Mouse (Mus musculus) CD8-positive naive resting alpha-beta T cell, adult 57 days (primary cell): ENCODE data around the gene Pus10. TPM values are rescaled to one million over a fixed set of nuclear protein-coding genes. Genes with fewer than 3 reads are reported as not detected.

Experiments
- total RNA-seq: library from RNA; stranded (reverse); gene quantifications from one replicate; pipeline ENCODE4 v1.2.4, GENCODE M21; 2023

Pus10 gene
- 21.0 TPM for total RNA-seq

DNA sequence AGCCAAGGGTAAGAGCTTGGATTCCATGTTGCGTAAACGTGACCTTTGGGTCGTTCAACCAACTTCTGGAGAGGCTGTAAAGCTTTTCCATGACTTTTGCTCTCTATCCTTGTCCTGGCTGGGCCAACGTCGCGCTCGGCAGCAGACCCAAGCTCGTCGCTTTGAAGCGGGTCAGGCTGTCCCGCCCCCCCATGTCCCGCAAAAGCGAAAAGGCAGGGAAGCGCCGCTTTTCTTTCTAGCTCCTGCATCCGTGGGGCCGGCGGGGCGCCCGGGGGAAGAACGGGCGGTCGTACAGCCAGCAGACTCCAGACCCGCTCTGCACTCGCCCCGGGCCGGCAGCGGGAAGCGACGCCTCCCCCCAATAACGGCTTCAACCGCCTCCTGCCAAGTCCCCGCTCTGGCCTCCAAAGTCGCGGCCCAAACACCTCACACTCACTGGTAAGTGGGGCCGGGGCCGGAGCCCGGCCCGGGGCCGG is at the start of gene Pus10:
TSS of gene Pus10 (plus strand) at position 364 of the 476 bp plus-strand sequence.

DNA sequence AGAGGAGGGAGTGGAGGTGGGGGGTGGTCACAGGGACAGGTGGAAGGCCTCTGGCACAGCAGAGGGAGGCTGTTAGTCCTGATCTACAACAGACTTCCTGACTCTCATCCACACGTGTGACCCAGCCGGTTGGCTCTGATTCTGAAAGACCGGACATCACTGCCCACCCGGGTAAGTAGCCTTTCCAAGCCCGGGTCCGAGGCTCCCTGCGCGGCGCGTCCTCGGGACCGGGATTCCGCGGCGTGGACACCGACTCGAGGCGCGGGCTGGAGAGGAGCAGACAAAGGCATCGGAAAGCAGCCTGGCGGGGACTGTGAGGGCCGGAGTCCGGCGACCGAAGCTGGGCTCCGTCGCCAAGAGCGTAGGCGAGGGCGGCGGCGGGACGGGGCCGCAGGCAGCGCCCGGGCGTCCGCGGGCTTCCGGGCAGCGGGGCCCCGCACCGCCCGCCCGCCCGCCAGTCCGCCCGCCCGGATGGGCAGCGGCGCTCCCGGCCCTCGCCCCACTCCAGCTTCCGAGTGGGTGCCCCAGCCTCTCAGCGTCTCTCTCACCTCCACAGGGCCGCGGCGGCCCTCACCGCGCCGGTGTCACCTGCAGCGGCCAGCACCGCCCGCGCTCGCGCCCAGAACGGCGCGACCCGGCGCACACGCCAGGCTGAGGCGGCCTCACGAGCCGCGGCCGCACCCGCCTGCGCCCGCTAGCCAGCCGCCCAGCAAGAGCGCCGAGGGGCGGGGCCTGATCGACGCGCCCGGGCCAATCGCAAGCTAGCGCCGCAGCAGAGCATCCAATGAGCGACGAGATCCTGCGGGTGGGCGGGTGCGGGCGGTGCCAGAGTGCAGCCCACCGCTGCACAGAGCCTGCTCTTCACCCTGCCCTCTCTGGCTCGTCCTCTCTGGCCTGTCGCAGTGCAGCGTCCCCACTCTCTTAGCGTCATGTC is 32.3 kb upstream of the Pus10 start, which contains the start of gene 0610010F05Rik:
TSS of gene 0610010F05Rik (minus strand) at position 695 of the 934 bp plus-strand sequence.

DNA sequence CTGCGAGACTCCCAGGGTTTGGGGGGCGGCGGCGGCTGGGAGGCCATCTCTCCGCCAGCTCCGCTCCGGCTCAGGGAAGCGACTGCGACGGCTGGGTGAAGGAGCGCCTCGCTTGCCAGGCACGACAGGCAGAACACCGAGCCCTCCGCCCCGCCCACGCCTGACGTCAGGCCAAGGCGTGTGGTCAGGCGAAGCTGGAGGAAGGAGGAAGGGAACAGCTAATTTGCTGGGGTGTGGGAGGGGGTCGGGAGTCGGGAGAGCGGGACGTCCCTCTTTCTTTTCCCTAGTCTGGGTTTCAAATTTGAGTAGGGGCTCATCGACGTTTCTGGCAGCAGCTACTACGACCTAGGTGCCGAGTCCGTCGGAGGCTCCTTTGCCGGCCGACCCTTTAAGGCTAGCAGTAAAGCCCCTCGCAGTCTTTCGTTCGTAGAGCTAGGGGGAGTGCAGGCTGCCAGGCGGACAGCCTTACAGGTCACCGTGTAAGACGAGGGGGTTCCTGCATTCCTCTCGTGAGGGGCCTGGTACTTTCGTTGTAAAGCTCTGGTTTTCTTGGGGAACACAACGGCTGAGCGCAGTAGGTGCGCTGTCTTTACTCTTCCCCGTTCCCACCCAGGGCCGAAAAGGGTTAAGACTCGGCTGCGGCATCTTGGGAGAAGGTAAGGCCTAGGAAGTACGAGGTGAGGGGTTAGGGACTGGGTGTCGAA is 476 bp downstream of the Pus10 start, which contains the start of gene Pex13:
TSS of gene Pex13 (minus strand) at position 162 of the 704 bp plus-strand sequence.

DNA sequence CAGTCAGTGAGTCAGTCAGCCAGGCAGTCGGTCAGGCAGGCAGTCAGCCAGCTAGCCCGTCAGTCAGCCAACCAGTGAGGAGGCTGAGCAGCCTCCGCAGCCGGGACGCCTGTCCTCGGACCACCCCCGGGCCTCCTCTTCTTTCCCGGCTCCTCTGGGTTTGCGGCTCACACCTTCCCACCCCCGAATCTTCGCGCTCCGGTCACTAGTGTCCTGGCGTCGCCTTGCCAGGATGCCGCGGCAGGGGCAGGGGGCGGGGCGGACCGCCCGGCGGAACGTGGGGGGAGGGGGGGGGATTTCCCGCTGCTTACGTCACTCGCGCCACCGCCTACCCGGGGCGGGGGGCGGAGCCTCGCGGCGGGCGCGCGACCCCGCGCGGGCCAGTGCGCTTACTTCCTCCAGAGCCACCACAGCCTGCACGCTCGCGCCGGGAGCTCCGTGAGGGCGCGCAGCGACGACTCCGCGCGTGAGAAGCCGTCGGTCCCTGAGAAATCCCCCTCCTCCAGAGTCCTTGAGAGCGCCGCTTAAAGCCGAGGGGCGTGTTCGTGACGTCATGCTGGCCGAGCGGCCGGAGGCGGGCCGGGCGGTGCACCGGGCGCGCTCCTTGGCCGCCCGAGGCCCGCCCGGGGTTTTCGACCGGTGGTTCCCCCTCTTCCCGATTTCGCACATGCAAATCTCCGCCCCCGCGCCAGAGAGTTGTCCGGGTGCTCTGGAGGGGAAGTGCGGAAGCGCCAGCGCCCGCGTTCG is 105.5 kb downstream of the Pus10 start, which contains the start of gene Rel:
TSS of gene Rel (minus strand) at position 211 of the 747 bp plus-strand sequence.

Other genes starting within 250 kb of the Pus10 start
- 45.4 TPM for gene Ahsa2, start 167.6 kb upstream of the Pus10 start, total RNA-seq
- not detected for gene 1700093K21Rik, start 144.5 kb upstream of the Pus10 start, total RNA-seq
- 4.6 TPM for gene 0610010F05Rik, start 32.0 kb upstream of the Pus10 start, total RNA-seq
- 20.1 TPM for gene Pex13, start 285 bp downstream of the Pus10 start, total RNA-seq
- 47.2 TPM for gene Rel, start 105.3 kb downstream of the Pus10 start, total RNA-seq
- 33.6 TPM for gene Papolg, start 229.6 kb downstream of the Pus10 start, total RNA-seq